Mouse (Mus musculus) ES-E14 (cell line): ENCODE results near the gene Gpr135.

Experiments used
- CHD2 ChIP-seq: IDR thresholded peaks from 2 replicates; pipeline ENCODE4 v1.6.1; 2014; ENCODE audit warnings: mild to moderate bottlenecking, low read depth, low read length, inconsistent platforms
- ZC3H11A ChIP-seq: IDR thresholded peaks from 2 replicates; pipeline ENCODE4 v1.6.1; 2012; ENCODE audit warnings: low read depth, mild to moderate bottlenecking, inconsistent platforms, low read length, borderline replicate concordance
- ZNF384 ChIP-seq: IDR thresholded peaks from 2 replicates; pipeline ENCODE4 v1.6.1; 2012; ENCODE audit warnings: low read depth, low read length, inconsistent platforms

DNA sequence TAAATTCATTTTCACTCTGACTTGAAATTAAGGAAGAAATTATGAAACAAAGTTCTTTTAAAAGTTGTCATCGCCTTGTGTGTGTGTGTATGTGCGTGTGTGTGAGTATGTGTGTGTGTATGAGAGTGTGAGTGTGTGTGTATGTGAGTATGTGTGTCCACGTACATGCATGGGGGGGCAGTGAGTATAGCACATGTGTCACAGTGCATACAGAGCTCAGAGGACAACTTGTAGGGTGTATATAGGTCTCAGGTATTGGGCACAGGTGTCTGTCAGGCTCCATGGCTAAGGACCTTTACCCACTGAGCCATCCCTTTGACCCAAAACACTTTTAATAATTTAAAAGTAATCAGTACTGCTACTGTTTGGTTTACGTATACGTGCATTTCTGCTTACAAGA lies 33.1 kb upstream of the Gpr135 start:
- TF ChIP-seq ZC3H11A (no peak), ZNF384 (no peak), CHD2 (no peak)
